Mouse (Mus musculus) heart, postnatal 36 days (tissue): ENCODE results near the gene Vmn1r160. TPM values are rescaled to one million over a fixed set of nuclear protein-coding genes. Genes with fewer than 3 reads are reported as not detected.
"Not testable (repeated sequence)": the region's sequence is repeated elsewhere in the genome, so short reads cannot be mapped to it uniquely, and the experiment has no call there.

ENCODE experiments used
- DNase-seq, 2 experiments: peaks; one replicate each; pipeline ENCODE4 v3.0.0; 2021 to 2022
- intact Hi-C: fragments of 180-260 bp; cut with DNase I; formaldehyde crosslinking; loops from one replicate; pipeline ENCODE4 v1.15.1; 2025
- total RNA-seq, 2 experiments: library from RNA; stranded (reverse); gene quantifications; 2 replicates each; pipeline ENCODE4 v1.2.3; 2021

The Vmn1r160 gene
- not detected for total RNA-seq

DNA sequence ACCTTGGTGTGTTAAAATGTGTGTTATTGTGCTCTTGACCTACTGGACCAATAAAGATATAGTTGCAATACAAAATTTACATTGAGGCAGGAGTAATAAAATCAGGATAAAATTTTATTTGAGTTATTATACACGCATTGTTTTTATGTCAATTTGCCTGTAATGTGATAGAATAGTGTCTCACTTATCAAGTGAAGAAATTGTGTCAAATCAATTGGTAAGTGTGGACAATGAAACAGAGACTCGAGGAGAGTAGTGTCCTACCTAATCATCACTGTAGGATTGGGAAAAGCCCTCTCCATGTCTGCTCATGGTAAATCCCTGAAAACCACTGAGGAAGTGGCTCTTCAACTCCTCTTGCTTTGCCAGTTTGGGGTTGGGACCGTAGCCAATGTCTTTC, at the start of gene Vmn1r160:
TSS of gene Vmn1r160 (plus strand) at position 301 of the 400 bp plus-strand sequence.
- intact Hi-C loops, DNase-seq: not testable (repeated sequence)

DNA sequence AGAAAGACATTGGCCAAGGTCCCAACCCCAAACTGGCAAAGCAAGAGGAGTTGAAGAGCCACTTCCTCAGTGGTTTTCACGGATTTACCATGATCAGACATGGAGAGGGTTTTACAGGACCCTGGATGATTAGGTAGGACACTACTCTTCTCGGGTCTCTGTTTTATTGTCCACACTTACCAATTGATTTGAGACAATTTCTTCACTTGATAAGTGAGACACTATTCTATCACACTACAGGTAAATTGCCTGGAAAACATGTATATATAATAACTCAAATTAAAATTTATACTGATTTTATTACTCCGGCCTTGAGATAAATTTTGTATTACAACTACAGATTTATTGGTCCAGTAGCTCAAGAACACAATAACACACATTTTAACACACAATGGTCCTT, 27.5 kb upstream of the Vmn1r160 start, which contains the start of gene Vmn1r159:
TSS of gene Vmn1r159 (minus strand) at position 101 of the 400 bp plus-strand sequence.
- intact Hi-C loops: not testable (repeated sequence)

More for the DNA sequence above, 27.5 kb upstream of the Vmn1r160 start, which contains the start of gene Vmn1r159:
- DNase-seq: not testable (repeated sequence)

Other genes starting within 250 kb of the Vmn1r160 start
- gene Vmn1r155, start 213.2 kb upstream of the Vmn1r160 start, total RNA-seq: not detected
- not detected for gene Gm8693, start 178.9 kb upstream of the Vmn1r160 start, total RNA-seq
- not detected for gene Gm4567, start 151.5 kb upstream of the Vmn1r160 start, total RNA-seq
- gene Vmn1r157, start 109.5 kb upstream of the Vmn1r160 start, total RNA-seq: not detected
- not detected for gene Vmn1r158, start 80.4 kb upstream of the Vmn1r160 start, total RNA-seq
- not detected for gene Vmn1r159, start 27.6 kb upstream of the Vmn1r160 start, total RNA-seq
- gene Gm4214, start 113.4 kb downstream of the Vmn1r160 start, total RNA-seq: not detected
- not detected for gene Gm4216, start 148.7 kb downstream of the Vmn1r160 start, total RNA-seq
- not detected for gene Vmn1r163, start 184.3 kb downstream of the Vmn1r160 start, total RNA-seq
- not detected for gene Gm8720, start 196.2 kb downstream of the Vmn1r160 start, total RNA-seq